Mouse (Mus musculus) olfactory bulb, adult 2 months (tissue): ENCODE results near the gene Chmp1a. TPM values are rescaled to one million over a fixed set of nuclear protein-coding genes. Genes with fewer than 3 reads are reported as not detected.
A peak's percentile ranks its signal among the peaks of the same experiment; 100 is the strongest.
"Not testable (repeated sequence)": the region's sequence is repeated elsewhere in the genome, so short reads cannot be mapped to it uniquely, and the experiment has no call there.

Experiments
- H3K27ac ChIP-seq: fragments of 200-500 bp; 2 replicates; pipeline ENCODE4 v1.5.1; 2012; ENCODE audit warnings: low read depth, low read length; ENCODE audit not compliant: insufficient read depth
- H3K4me1 ChIP-seq: fragments of 200-500 bp; 2 replicates; pipeline ENCODE4 v1.6.1; 2012; ENCODE audit warnings: low read length; ENCODE audit not compliant: control insufficient read depth, insufficient read depth
- H3K4me3 ChIP-seq: fragments of 200-500 bp; 2 replicates; pipeline ENCODE4 v1.5.1; 2012; ENCODE audit warnings: mild to moderate bottlenecking, low read depth, low read length, moderate library complexity; ENCODE audit not compliant: insufficient read depth
- CTCF ChIP-seq: fragments of 200-500 bp; IDR thresholded peaks from 2 replicates; pipeline ENCODE4 v1.5.1; 2012; ENCODE audit warnings: low read depth, mild to moderate bottlenecking, low read length, moderate library complexity; ENCODE audit not compliant: insufficient read depth
- POLR2A ChIP-seq: fragments of 200-500 bp; IDR thresholded peaks from 2 replicates; pipeline ENCODE4 v1.6.1; 2012; ENCODE audit warnings: mild to moderate bottlenecking, low read depth, low read length, moderate library complexity; ENCODE audit not compliant: insufficient read depth
- WGBS: fragments of 180-500 bp; shearing (Covaris S2); methylation state at CpG from one replicate; pipeline ENCODE4 v1.1.7; 2018; 5-methylcytosine and 5-hydroxymethylcytosine counted together
- polyA plus RNA-seq: library from polyadenylated mRNA; stranded (reverse); fragments of >200 nt; gene quantifications from 2 replicates; pipeline ENCODE4 v1.2.4, GENCODE M21; 2012; ENCODE audit warnings: low replicate concordance; ENCODE audit not compliant: missing spikeins, insufficient read depth, insufficient read length

Gene Chmp1a
- polyA plus RNA-seq, 1 experiment = not detected

GRCm38 (mm10) chr8:123233760-123234159, 21.2 kb upstream of the Chmp1a start:
- 67% methylated on average over 11 of the region's 11 CpGs for WGBS
- TF ChIP-seq CTCF (no peak), POLR2A (no peak)
- peak overlapping the region; percentile 10 for H3K4me3 ChIP-seq
- no peak overlapping the region for H3K27ac ChIP-seq
- peaks cover 35% of the 10 kb centered on the region for H3K4me1 ChIP-seq

GRCm38 (mm10) chr8:123233300-123233699, 20.7 kb upstream of the Chmp1a start:
- Histone ChIP-seq H3K27ac (0 out of 2 replicates have a peak overlapping the region, but pooled peaks have one; percentile 7), H3K4me1 (peaks cover 35% of the 10 kb centered on the region), H3K4me3 (0 out of 2 replicates have a peak overlapping the region, but pooled peaks have one; percentile 10)
- no peak for TF ChIP-seq POLR2A
- no peak for TF ChIP-seq CTCF
- WGBS = 45% methylated on average over 13 of the region's 13 CpGs

- 34% methylated on average over 7 of the region's 7 CpGs for WGBS
- peaks cover 35% of the 10 kb centered on the region for H3K4me1 ChIP-seq
- H3K27ac ChIP-seq = no peak overlapping the region
- TF ChIP-seq CTCF = no peak
- no peak for TF ChIP-seq POLR2A
- H3K4me3 ChIP-seq = no peak overlapping the region
Measured at GRCm38 (mm10) chr8:123232553-123232952, 20.0 kb upstream of the Chmp1a start.

- TF ChIP-seq CTCF (no peak), POLR2A (no peak)
- no peak overlapping the region for H3K4me3 ChIP-seq
- H3K4me1 ChIP-seq = peaks cover 35% of the 10 kb centered on the region
- WGBS = 41% methylated on average over 5 of the region's 5 CpGs
- no peak overlapping the region for H3K27ac ChIP-seq
Measured at GRCm38 (mm10) chr8:123231742-123232141, 19.2 kb upstream of the Chmp1a start.

- WGBS = 69% methylated on average over 11 of the region's 11 CpGs
- H3K27ac ChIP-seq, H3K4me3 ChIP-seq: not testable (repeated sequence)
- peaks cover 32% of the 10 kb centered on the region for H3K4me1 ChIP-seq
Measured at GRCm38 (mm10) chr8:123230326-123230725, 17.8 kb upstream of the Chmp1a start.

- Histone ChIP-seq H3K4me3 (no peak overlapping the region), H3K4me1 (peaks cover 19% of the 10 kb centered on the region), H3K27ac (no peak overlapping the region)
- WGBS = 58% methylated on average over 1 of the region's 1 CpGs
- TF ChIP-seq CTCF (no peak), POLR2A (no peak)
Measured at GRCm38 (mm10) chr8:123228416-123228815, 15.9 kb upstream of the Chmp1a start.

- peak; percentile 95 for TF ChIP-seq POLR2A
- TF ChIP-seq CTCF = no peak
- Histone ChIP-seq H3K4me3 (peak within 1 kb of the TSS; percentile 65), H3K4me1 (peaks cover 3% of the 10 kb centered on the region; the same call in 1 of the 2 replicates), H3K27ac (peak within 1 kb of the TSS; percentile 82)
- WGBS = 2% methylated on average over 59 of the region's 59 CpGs
Measured at GRCm38 (mm10) chr8:123224278-123225266, 12.0 kb upstream of the Chmp1a start, which contains the start of gene Cdk10. Cdk10 (plus strand) TSS chr8:123224842.

GRCm38 (mm10) chr8:123220917-123221316, 8.4 kb upstream of the Chmp1a start:
- H3K27ac ChIP-seq = no peak overlapping the region
- WGBS = 33% methylated on average over 1 of the region's 1 CpGs
- TF ChIP-seq CTCF (no peak), POLR2A (no peak)
- H3K4me1 ChIP-seq = peaks cover 3% of the 10 kb centered on the region; the same call in 1 of the 2 replicates
- H3K4me3 ChIP-seq = no peak overlapping the region

- Histone ChIP-seq H3K4me3 (no peak overlapping the region), H3K27ac (no peak overlapping the region), H3K4me1 (peaks cover 9% of the 10 kb centered on the region)
- no peak for TF ChIP-seq CTCF
- no peak for TF ChIP-seq POLR2A
- WGBS = 87% methylated on average over 3 of the region's 3 CpGs
Measured at GRCm38 (mm10) chr8:123215430-123215829, 2.9 kb upstream of the Chmp1a start.
